Mouse (Mus musculus): Measurements from ENCODE around the gene Gm4491.

DNA sequence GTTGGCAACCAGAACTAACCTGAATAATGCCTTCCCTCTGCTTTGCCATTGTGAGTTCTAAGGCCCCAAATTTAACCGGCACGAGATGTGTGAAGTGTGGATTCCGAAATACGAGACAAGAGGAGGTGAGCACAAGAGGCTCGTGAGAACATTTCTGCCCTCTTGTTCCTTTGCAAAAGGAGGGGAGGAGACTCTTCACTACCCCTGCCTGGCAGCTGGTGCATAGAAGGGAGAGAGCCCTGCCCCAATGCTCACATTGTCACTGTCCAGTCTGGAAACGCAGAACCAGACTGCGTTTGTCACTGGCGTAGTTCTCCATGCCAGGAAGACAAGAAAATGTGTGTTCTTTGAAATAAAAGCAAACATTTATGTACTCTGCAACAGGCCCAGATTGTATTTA is 19.6 kb upstream of the Gm4491 start:
- no peak for TF ChIP-seq ZNF384 (IDR thresholded peaks at IDR 0.05; ENCODE audit: low read depth, low read length)
- TF ChIP-seq CTCF (conservative IDR thresholded peaks at IDR 0.05 in 1 of 2, IDR thresholded peaks at IDR 0.05 in 1 of 2; ENCODE audit: low read depth in 2 of 2, low read length in 2 of 2), result no peak
- no peak for TF ChIP-seq POLR2A (IDR thresholded peaks at IDR 0.05; ENCODE audit: low read depth, low read length)
- no peak for TF ChIP-seq MAFK (IDR thresholded peaks at IDR 0.05; ENCODE audit: insufficient replicate concordance, low read length)
- TF ChIP-seq ZC3H11A (IDR thresholded peaks at IDR 0.05; ENCODE audit: low read depth, low read length), result no peak
- TF ChIP-seq EP300 (IDR thresholded peaks at IDR 0.05; ENCODE audit: low read length), result no peak

All from CH12.LX (cell line).